Mouse (Mus musculus): ENCODE measurements around the gene Polr1c. TPM values are rescaled to one million over a fixed set of nuclear protein-coding genes. Genes with fewer than 3 reads are reported as not detected.

The Polr1c gene
- polyA plus RNA-seq, 1 experiment from 2014 or later, result 90.4 TPM

- Histone ChIP-seq H3K9me3 (ENCODE audit: control insufficient read depth, low read length) (no peaks in the 10 kb centered on the region), H3K36me3 (ENCODE audit: control insufficient read depth, insufficient read depth, low read length) (peaks cover 47% of the 10 kb centered on the region), H3K4me1 (replicated peaks; ENCODE audit: control insufficient read depth, insufficient read depth, low read length) (peaks cover 5% of the 10 kb centered on the region; the same call in 1 of the 2 replicates), H3K4me3 (ENCODE audit: low read depth, low read length) (no peak overlapping the region), H3K4me2 (no peak overlapping the region), H3K9ac (ENCODE audit: low read depth, low read length) (no peak overlapping the region), H3K27ac (ENCODE audit: low read depth, low read length) (no peak overlapping the region), H3K27me3 (replicated peaks; ENCODE audit: control insufficient read depth, insufficient read depth, low read length) (peaks cover 8% of the 10 kb centered on the region)
- WGBS, result 90% methylated on average over 17 of the region's 17 CpGs
- ATAC-seq (replicated peaks; ENCODE audit: low FRiP score) (no peak), DNase-seq (ENCODE audit: low spot score) (no peak)
Measured at GRCm38 (mm10) chr17:46259675-46260074, 11.8 kb upstream of the Polr1c start.

- no peak for ATAC-seq (replicated peaks; ENCODE audit: low FRiP score)
- no peak for DNase-seq (ENCODE audit: low spot score)
- peaks cover 11% of the 10 kb centered on the region for H3K4me1 ChIP-seq (replicated peaks; ENCODE audit: control insufficient read depth, insufficient read depth, low read length)
- 78% methylated on average over 30 of the region's 30 CpGs for WGBS
- H3K27ac ChIP-seq (ENCODE audit: low read depth, low read length), result no peak overlapping the region
- H3K4me3 ChIP-seq (ENCODE audit: low read depth, low read length), result no peak overlapping the region
- peaks cover 17% of the 10 kb centered on the region for H3K27me3 ChIP-seq (replicated peaks; ENCODE audit: control insufficient read depth, insufficient read depth, low read length)
- H3K4me2 ChIP-seq, result no peak overlapping the region
- H3K9ac ChIP-seq (ENCODE audit: low read depth, low read length), result no peak overlapping the region
- no peaks in the 10 kb centered on the region for H3K9me3 ChIP-seq (ENCODE audit: control insufficient read depth, low read length)
- peaks cover 40% of the 10 kb centered on the region for H3K36me3 ChIP-seq (ENCODE audit: control insufficient read depth, insufficient read depth, low read length)
Measured at GRCm38 (mm10) chr17:46258279-46259053, 10.6 kb upstream of the Polr1c start.

GRCm38 (mm10) chr17:46255147-46255546 is 7.3 kb upstream of the Polr1c start:
- 38% methylated on average over 6 of the region's 6 CpGs for WGBS
- ATAC-seq (replicated peaks; ENCODE audit: low FRiP score), result no peak
- peaks cover 17% of the 10 kb centered on the region for H3K4me1 ChIP-seq (replicated peaks; ENCODE audit: control insufficient read depth, insufficient read depth, low read length)
- peaks cover 41% of the 10 kb centered on the region for H3K36me3 ChIP-seq (ENCODE audit: control insufficient read depth, insufficient read depth, low read length)
- peaks cover 17% of the 10 kb centered on the region for H3K27me3 ChIP-seq (replicated peaks; ENCODE audit: control insufficient read depth, insufficient read depth, low read length)
- no peak overlapping the region for H3K4me3 ChIP-seq (ENCODE audit: low read depth, low read length)
- no peak overlapping the region for H3K4me2 ChIP-seq
- no peak for DNase-seq (ENCODE audit: low spot score)
- H3K9ac ChIP-seq (ENCODE audit: low read depth, low read length), result no peak overlapping the region
- no peak overlapping the region for H3K27ac ChIP-seq (ENCODE audit: low read depth, low read length)
- H3K9me3 ChIP-seq (ENCODE audit: control insufficient read depth, low read length), result no peaks in the 10 kb centered on the region

- DNase-seq (ENCODE audit: low spot score), result peak; percentile 66
- Histone ChIP-seq H3K9me3 (ENCODE audit: control insufficient read depth, low read length) (no peaks in the 10 kb centered on the region), H3K4me1 (replicated peaks; ENCODE audit: control insufficient read depth, insufficient read depth, low read length) (peaks cover 22% of the 10 kb centered on the region), H3K36me3 (ENCODE audit: control insufficient read depth, insufficient read depth, low read length) (peaks cover 43% of the 10 kb centered on the region), H3K4me2 (peak overlapping the region; percentile 99), H3K27me3 (replicated peaks; ENCODE audit: control insufficient read depth, insufficient read depth, low read length) (peaks cover 17% of the 10 kb centered on the region), H3K27ac (ENCODE audit: low read depth, low read length) (no peak overlapping the region), H3K9ac (ENCODE audit: low read depth, low read length) (peak overlapping the region; percentile 66; the same call in 1 of the 2 replicates), H3K4me3 (ENCODE audit: low read depth, low read length) (peak overlapping the region; percentile 68)
- under 1% methylated on average over 48 of the region's 54 CpGs for WGBS
- 0 out of 2 replicates have a peak, but pooled peaks have one; percentile 1 for ATAC-seq (replicated peaks; ENCODE audit: low FRiP score)
Measured at GRCm38 (mm10) chr17:46254106-46254505, 6.3 kb upstream of the Polr1c start.

GRCm38 (mm10) chr17:46253452-46254084 is 5.7 kb upstream of the Polr1c start, which contains the start of gene Lrrc73:
TSS of gene Lrrc73 (plus strand) at chr17:46253531.
- peak within 1 kb of the TSS; percentile 68 for H3K4me3 ChIP-seq (ENCODE audit: low read depth, low read length)
- no peaks in the 10 kb centered on the region for H3K9me3 ChIP-seq (ENCODE audit: control insufficient read depth, low read length)
- ATAC-seq (replicated peaks; ENCODE audit: low FRiP score) (peak; percentile 79), DNase-seq (ENCODE audit: low spot score) (peak; percentile 91)
- H3K36me3 ChIP-seq (ENCODE audit: control insufficient read depth, insufficient read depth, low read length), result peaks cover 40% of the 10 kb centered on the region
- peak within 1 kb of the TSS; percentile 99 for H3K4me2 ChIP-seq
- 2% methylated on average over 48 of the region's 48 CpGs for WGBS
- H3K27ac ChIP-seq (ENCODE audit: low read depth, low read length), result no peak within 1 kb of the TSS
- H3K9ac ChIP-seq (ENCODE audit: low read depth, low read length), result peak within 1 kb of the TSS; percentile 66
- H3K4me1 ChIP-seq (replicated peaks; ENCODE audit: control insufficient read depth, insufficient read depth, low read length), result peaks cover 26% of the 10 kb centered on the region
- H3K27me3 ChIP-seq (replicated peaks; ENCODE audit: control insufficient read depth, insufficient read depth, low read length), result peaks cover 17% of the 10 kb centered on the region

- Histone ChIP-seq H3K4me3 (ENCODE audit: low read depth, low read length) (peak overlapping the region; percentile 68), H3K9ac (ENCODE audit: low read depth, low read length) (peak overlapping the region; percentile 66; the same call in 1 of the 2 replicates)
Measured at GRCm38 (mm10) chr17:46252571-46253451, 5.0 kb upstream of the Polr1c start.

GRCm38 (mm10) chr17:46251174-46251573 is 3.3 kb upstream of the Polr1c start:
- WGBS, result 87% methylated on average over 7 of the region's 7 CpGs
- Histone ChIP-seq H3K27ac (ENCODE audit: low read depth, low read length) (no peak overlapping the region), H3K4me3 (ENCODE audit: low read depth, low read length) (peak overlapping the region; percentile 1; the same call in 1 of the 2 replicates), H3K36me3 (ENCODE audit: control insufficient read depth, insufficient read depth, low read length) (peaks cover 31% of the 10 kb centered on the region), H3K9me3 (ENCODE audit: control insufficient read depth, low read length) (no peaks in the 10 kb centered on the region), H3K9ac (ENCODE audit: low read depth, low read length) (no peak overlapping the region), H3K27me3 (replicated peaks; ENCODE audit: control insufficient read depth, insufficient read depth, low read length) (peaks cover 17% of the 10 kb centered on the region), H3K4me1 (replicated peaks; ENCODE audit: control insufficient read depth, insufficient read depth, low read length) (peaks cover 29% of the 10 kb centered on the region), H3K4me2 (no peak overlapping the region)
- DNase-seq (ENCODE audit: low spot score) (no peak), ATAC-seq (replicated peaks; ENCODE audit: low FRiP score) (no peak)

More at GRCm38 (mm10) chr17:46252571-46253451, 5.0 kb upstream of the Polr1c start:
- Histone ChIP-seq H3K27me3 (replicated peaks; ENCODE audit: control insufficient read depth, insufficient read depth, low read length) (peaks cover 17% of the 10 kb centered on the region), H3K4me1 (replicated peaks; ENCODE audit: control insufficient read depth, insufficient read depth, low read length) (peaks cover 23% of the 10 kb centered on the region), H3K9me3 (ENCODE audit: control insufficient read depth, low read length) (no peaks in the 10 kb centered on the region), H3K4me2 (peak overlapping the region; percentile 99), H3K36me3 (ENCODE audit: control insufficient read depth, insufficient read depth, low read length) (peaks cover 33% of the 10 kb centered on the region), H3K27ac (ENCODE audit: low read depth, low read length) (no peak overlapping the region)
- WGBS, result 46% methylated on average over 14 of the region's 14 CpGs
- DNase-seq (ENCODE audit: low spot score), result no peak
- ATAC-seq (replicated peaks; ENCODE audit: low FRiP score), result no peak

- H3K4me1 ChIP-seq (replicated peaks; ENCODE audit: control insufficient read depth, insufficient read depth, low read length), result peaks cover 19% of the 10 kb centered on the region
- H3K36me3 ChIP-seq (ENCODE audit: control insufficient read depth, insufficient read depth, low read length), result peaks cover 56% of the 10 kb centered on the region
- peak overlapping the region; percentile 95 for H3K4me3 ChIP-seq (ENCODE audit: low read depth, low read length)
- peak overlapping the region; percentile 87 for H3K4me2 ChIP-seq
- under 1% methylated on average over 37 of the region's 37 CpGs for WGBS
- H3K27me3 ChIP-seq (replicated peaks; ENCODE audit: control insufficient read depth, insufficient read depth, low read length), result no peaks in the 10 kb centered on the region
- peak; percentile 44 for ATAC-seq (replicated peaks; ENCODE audit: low FRiP score)
- H3K9ac ChIP-seq (ENCODE audit: low read depth, low read length), result peak overlapping the region; percentile 92
- DNase-seq (ENCODE audit: low spot score), result no peak
- H3K27ac ChIP-seq (ENCODE audit: low read depth, low read length), result peak overlapping the region; percentile 69
- no peaks in the 10 kb centered on the region for H3K9me3 ChIP-seq (ENCODE audit: control insufficient read depth, low read length)
Measured at GRCm38 (mm10) chr17:46248189-46248522, 302 bp upstream of the Polr1c start.

All from liver, embryonic 11.5 days (tissue).